Mouse (Mus musculus): ENCODE results near the gene Hnf1a. TPM values are rescaled to one million over a fixed set of nuclear protein-coding genes. Genes with fewer than 3 reads are reported as not detected.
"Not testable (repeated sequence)": the region's sequence is repeated elsewhere in the genome, so short reads cannot be mapped to it uniquely, and the experiment has no call there.

Hnf1a gene
- polyA plus RNA-seq, 1 experiment = not detected

DNA sequence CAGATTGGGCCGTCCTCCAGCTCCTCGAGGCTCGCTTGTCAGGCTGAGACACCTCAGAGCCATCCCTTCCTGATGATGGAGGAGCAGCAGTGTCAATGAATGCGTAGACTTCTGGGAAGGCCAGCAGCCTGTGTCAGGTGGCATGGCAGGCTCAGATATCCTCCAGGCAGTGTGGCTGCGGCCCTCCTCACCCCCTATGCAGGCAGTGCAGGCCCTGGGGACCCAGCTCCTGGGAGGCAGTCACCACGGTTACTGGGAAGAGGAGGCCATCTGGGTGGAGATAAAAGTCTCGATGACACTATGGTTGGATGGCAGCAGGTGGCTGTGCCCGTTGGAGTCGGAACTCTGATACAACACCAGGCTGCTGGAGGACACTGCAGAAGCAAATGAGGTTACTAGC lies 21.1 kb downstream of the Hnf1a start:
- Histone ChIP-seq H3K4me3 (replicated peaks; ENCODE audit: control insufficient read depth, low read depth, low read length) (no peak overlapping the region), H3K4me1 (ENCODE audit: control insufficient read depth, insufficient read depth, low read length) (no peaks in the 10 kb centered on the region), H3K27ac (ENCODE audit: control insufficient read depth, insufficient read depth, low read depth, low read length, poor library complexity) (no peak overlapping the region)
- WGBS = 81% methylated on average over 9 of the region's 9 CpGs
- no peak for TF ChIP-seq CTCF (IDR thresholded peaks at IDR 0.05; ENCODE audit: control insufficient read depth, insufficient read depth, low read length)
- TF ChIP-seq POLR2A (IDR thresholded peaks at IDR 0.05; ENCODE audit: borderline replicate concordance, control insufficient read depth, low read depth, low read length) = no peak

GRCm38 (mm10) chr5:114949316-114949715 lies 21.6 kb downstream of the Hnf1a start:
- Histone ChIP-seq H3K4me1 (ENCODE audit: control insufficient read depth, insufficient read depth, low read length) (no peaks in the 10 kb centered on the region), H3K27ac (ENCODE audit: control insufficient read depth, insufficient read depth, low read depth, low read length, poor library complexity) (no peak overlapping the region), H3K4me3 (replicated peaks; ENCODE audit: control insufficient read depth, low read depth, low read length) (no peak overlapping the region)
- TF ChIP-seq CTCF (IDR thresholded peaks at IDR 0.05; ENCODE audit: control insufficient read depth, insufficient read depth, low read length) (no peak), POLR2A (IDR thresholded peaks at IDR 0.05; ENCODE audit: borderline replicate concordance, control insufficient read depth, low read depth, low read length) (no peak)
- 50% methylated on average over 5 of the region's 5 CpGs for WGBS

- 65% methylated on average over 6 of the region's 6 CpGs for WGBS
- TF ChIP-seq POLR2A (IDR thresholded peaks at IDR 0.05; ENCODE audit: borderline replicate concordance, control insufficient read depth, low read depth, low read length) (no peak), CTCF (IDR thresholded peaks at IDR 0.05; ENCODE audit: control insufficient read depth, insufficient read depth, low read length) (no peak)
- H3K4me3 ChIP-seq (replicated peaks; ENCODE audit: control insufficient read depth, low read depth, low read length) = no peak overlapping the region
- H3K27ac ChIP-seq (ENCODE audit: control insufficient read depth, insufficient read depth, low read depth, low read length, poor library complexity) = no peak overlapping the region
- no peaks in the 10 kb centered on the region for H3K4me1 ChIP-seq (ENCODE audit: control insufficient read depth, insufficient read depth, low read length)
Observed at GRCm38 (mm10) chr5:114948891-114949290, 22.0 kb downstream of the Hnf1a start.

DNA sequence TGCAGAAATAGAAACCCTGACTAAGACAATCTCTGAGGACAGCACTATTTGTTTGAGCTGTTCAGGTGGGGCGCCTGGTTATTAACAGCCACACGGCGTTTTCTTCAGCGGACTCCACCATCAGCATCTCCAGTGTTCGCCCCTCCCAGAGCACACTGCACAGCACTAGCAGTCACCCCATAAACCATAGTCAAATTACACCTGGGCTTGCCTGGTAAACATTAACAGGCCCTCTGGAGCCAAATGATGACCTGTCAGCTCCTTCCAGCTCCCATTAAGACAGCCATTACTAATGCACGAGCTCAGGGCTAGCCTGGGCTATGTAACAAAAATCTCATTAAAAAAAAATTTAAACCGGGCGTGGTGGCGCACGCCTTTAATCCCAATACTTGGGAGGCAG lies 25.8 kb downstream of the Hnf1a start:
- WGBS = 92% methylated on average over 10 of the region's 10 CpGs
- no peak overlapping the region for H3K4me3 ChIP-seq (replicated peaks; ENCODE audit: control insufficient read depth, low read depth, low read length)
- TF ChIP-seq POLR2A (IDR thresholded peaks at IDR 0.05; ENCODE audit: borderline replicate concordance, control insufficient read depth, low read depth, low read length) (no peak), CTCF (IDR thresholded peaks at IDR 0.05; ENCODE audit: control insufficient read depth, insufficient read depth, low read length) (no peak)
- no peaks in the 10 kb centered on the region for H3K4me1 ChIP-seq (ENCODE audit: control insufficient read depth, insufficient read depth, low read length)
- no peak overlapping the region for H3K27ac ChIP-seq (ENCODE audit: control insufficient read depth, insufficient read depth, low read depth, low read length, poor library complexity)

DNA sequence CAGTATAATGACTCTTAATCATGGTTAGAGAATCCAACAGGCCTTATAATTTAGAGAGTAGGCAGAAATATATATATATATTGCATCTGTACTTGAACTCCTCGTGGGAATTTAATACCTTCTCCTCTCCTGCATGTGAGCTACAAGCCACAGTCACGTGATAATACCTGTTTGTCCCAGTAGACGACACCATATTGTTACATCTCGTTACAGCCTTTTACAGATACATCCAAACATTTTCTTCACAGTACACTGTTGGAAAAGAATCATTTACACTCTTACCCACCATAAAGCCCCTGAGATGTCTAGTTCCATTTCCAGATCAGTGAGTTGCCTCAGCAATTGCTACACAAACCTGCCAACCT lies 28.1 kb downstream of the Hnf1a start:
- Histone ChIP-seq H3K27ac (ENCODE audit: control insufficient read depth, insufficient read depth, low read depth, low read length, poor library complexity) (no peak overlapping the region), H3K4me1 (ENCODE audit: control insufficient read depth, insufficient read depth, low read length) (no peaks in the 10 kb centered on the region)

GRCm38 (mm10) chr5:114942074-114942765 lies 28.7 kb downstream of the Hnf1a start, which contains the start of gene 2210016L21Rik:
Gene 2210016L21Rik, plus strand, starts transcription at chr5:114942158.
- 2% methylated on average over 39 of the region's 39 CpGs for WGBS
- no peaks in the 10 kb centered on the region for H3K4me1 ChIP-seq (ENCODE audit: control insufficient read depth, insufficient read depth, low read length)
- peak within 1 kb of the TSS; percentile 65 for H3K4me3 ChIP-seq (replicated peaks; ENCODE audit: control insufficient read depth, low read depth, low read length)
- TF ChIP-seq POLR2A (IDR thresholded peaks at IDR 0.05; ENCODE audit: borderline replicate concordance, control insufficient read depth, low read depth, low read length) (peak; percentile 92), CTCF (IDR thresholded peaks at IDR 0.05; ENCODE audit: control insufficient read depth, insufficient read depth, low read length) (no peak)
- H3K27ac ChIP-seq (ENCODE audit: control insufficient read depth, insufficient read depth, low read depth, low read length, poor library complexity) = peak within 1 kb of the TSS; percentile 82

More for the DNA sequence above, 28.1 kb downstream of the Hnf1a start:
- TF ChIP-seq CTCF (IDR thresholded peaks at IDR 0.05; ENCODE audit: control insufficient read depth, insufficient read depth, low read length) (no peak), POLR2A (IDR thresholded peaks at IDR 0.05; ENCODE audit: borderline replicate concordance, control insufficient read depth, low read depth, low read length) (no peak)
- WGBS = 43% methylated on average over 4 of the region's 4 CpGs
- H3K4me3 ChIP-seq (replicated peaks; ENCODE audit: control insufficient read depth, low read depth, low read length) = peak overlapping the region; percentile 65

DNA sequence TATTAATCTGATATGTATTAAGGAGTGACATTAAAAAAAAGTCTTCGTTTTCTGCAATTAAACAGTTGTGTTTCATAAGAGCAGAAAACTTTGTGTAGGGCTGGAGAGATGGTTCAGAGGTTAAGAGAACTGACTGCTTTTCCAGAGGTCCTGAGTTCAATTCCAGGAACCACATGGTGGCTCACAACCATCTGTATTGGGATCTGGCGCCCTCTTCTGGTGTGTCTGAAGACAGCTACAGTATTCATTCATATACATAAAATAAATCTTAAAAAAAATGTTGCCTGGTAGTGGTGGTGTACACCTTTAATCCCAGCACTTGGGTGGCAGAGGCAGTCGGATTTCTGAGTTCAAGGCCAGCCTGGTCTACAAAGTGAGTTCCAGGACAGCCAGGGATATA lies 29.8 kb downstream of the Hnf1a start:
- H3K4me1 ChIP-seq (ENCODE audit: control insufficient read depth, insufficient read depth, low read length); H3K27ac ChIP-seq (ENCODE audit: control insufficient read depth, insufficient read depth, low read depth, low read length, poor library complexity); H3K4me3 ChIP-seq (replicated peaks; ENCODE audit: control insufficient read depth, low read depth, low read length): not testable (repeated sequence)
- WGBS = 53% methylated on average over 3 of the region's 3 CpGs

GRCm38 (mm10) chr5:114935838-114936237 lies 35.1 kb downstream of the Hnf1a start:
- TF ChIP-seq POLR2A (IDR thresholded peaks at IDR 0.05; ENCODE audit: borderline replicate concordance, control insufficient read depth, low read depth, low read length) (no peak), CTCF (IDR thresholded peaks at IDR 0.05; ENCODE audit: control insufficient read depth, insufficient read depth, low read length) (no peak)
- WGBS = 77% methylated on average over 3 of the region's 3 CpGs
- H3K4me3 ChIP-seq (replicated peaks; ENCODE audit: control insufficient read depth, low read depth, low read length) = no peak overlapping the region
- H3K4me1 ChIP-seq (ENCODE audit: control insufficient read depth, insufficient read depth, low read length) = no peaks in the 10 kb centered on the region
- H3K27ac ChIP-seq (ENCODE audit: control insufficient read depth, insufficient read depth, low read depth, low read length, poor library complexity) = no peak overlapping the region

- TF ChIP-seq POLR2A (IDR thresholded peaks at IDR 0.05; ENCODE audit: borderline replicate concordance, control insufficient read depth, low read depth, low read length) = no peak
- no peak for TF ChIP-seq CTCF (IDR thresholded peaks at IDR 0.05; ENCODE audit: control insufficient read depth, insufficient read depth, low read length)
- 85% methylated on average over 8 of the region's 8 CpGs for WGBS
- Histone ChIP-seq H3K4me3 (replicated peaks; ENCODE audit: control insufficient read depth, low read depth, low read length) (no peak overlapping the region), H3K27ac (ENCODE audit: control insufficient read depth, insufficient read depth, low read depth, low read length, poor library complexity) (no peak overlapping the region), H3K4me1 (ENCODE audit: control insufficient read depth, insufficient read depth, low read length) (no peaks in the 10 kb centered on the region)
Observed at GRCm38 (mm10) chr5:114933206-114933605, 37.7 kb downstream of the Hnf1a start.
